Mouse (Mus musculus) layer of hippocampus, postnatal 14 days (tissue): Measurements from ENCODE around the gene Csdc2. TPM values are rescaled to one million over a fixed set of nuclear protein-coding genes. Genes with fewer than 3 reads are reported as not detected.
"Not testable (repeated sequence)": the region's sequence is repeated elsewhere in the genome, so short reads cannot be mapped to it uniquely, and the experiment has no call there.

ENCODE experiments used
- DNase-seq, 2 experiments: peaks; one replicate each; pipeline ENCODE4 v3.0.0; 2021 to 2022; ENCODE audit warnings: low spot score in 2 of 2, mixed read lengths in 1 of 2
- total RNA-seq, 2 experiments: library from RNA; stranded (reverse); gene quantifications; 2 replicates each; pipeline ENCODE4 v1.2.3; 2021

Gene Csdc2
- total RNA-seq, 2 experiments from 2014 or later, result 131 to 136 TPM

GRCm38 (mm10) chr15:81952310-81952709 lies 15.8 kb downstream of the Csdc2 start:
- no peak for DNase-seq

DNA sequence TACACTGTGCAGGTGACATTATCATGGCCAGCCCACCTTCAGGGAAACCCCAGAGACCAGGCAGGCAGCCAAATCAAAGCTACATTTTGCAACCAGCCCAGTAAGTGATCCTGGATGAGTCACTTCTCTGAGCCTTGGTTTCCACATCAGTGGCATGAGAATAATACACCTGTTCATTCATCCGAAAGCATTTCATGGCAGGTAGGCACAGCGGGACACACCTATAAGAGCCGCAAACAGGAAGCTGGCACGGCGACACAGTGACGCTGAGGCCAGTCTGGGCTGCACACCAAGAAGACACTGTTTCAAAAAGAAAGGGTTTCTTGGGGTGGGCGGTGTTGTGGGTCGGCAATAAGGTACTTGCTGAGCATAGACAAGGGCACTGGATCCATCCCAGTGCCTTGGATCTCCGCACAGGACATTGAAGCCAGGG lies 17.6 kb downstream of the Csdc2 start:
- DNase-seq, result no peak

DNA sequence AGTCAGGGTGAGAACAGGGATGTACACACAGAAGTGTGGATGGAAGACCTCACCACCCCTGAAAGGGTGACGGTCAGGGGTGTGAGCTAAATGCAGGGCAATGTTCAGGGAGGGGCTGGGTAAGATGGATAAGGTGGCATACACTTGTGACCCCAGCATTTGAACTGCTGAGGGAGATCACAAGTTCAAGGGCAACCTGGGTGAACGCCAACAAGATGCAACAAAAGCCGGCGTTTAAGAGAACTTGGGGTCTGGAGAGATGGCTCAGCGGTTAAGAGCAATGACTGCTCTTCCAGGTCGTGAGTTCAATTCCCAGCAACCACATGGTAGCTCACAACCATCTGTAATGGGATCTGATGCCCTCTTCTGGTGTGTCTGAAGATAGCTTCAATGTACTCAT lies 18.2 kb downstream of the Csdc2 start:
- no peak for DNase-seq

DNA sequence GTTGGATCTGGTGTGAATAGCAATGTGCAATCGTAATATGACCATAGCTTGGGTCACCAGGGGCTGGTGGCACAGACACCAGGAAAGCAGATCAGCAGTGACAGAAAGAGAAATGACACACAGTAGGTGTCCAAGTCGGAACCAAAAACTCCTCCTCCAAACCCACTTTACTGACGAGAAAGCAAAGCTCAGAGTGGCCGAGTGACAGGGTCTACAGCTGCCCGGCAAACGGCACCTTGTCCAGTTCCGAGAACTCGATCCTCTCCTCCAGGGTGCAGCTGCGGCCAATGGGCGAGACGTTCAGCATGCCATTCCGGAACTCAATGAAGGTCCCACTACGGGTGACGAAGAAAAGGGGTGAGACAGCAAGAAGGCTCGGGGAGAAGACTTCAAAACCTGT lies 18.9 kb downstream of the Csdc2 start:
- DNase-seq, result no peak

DNA sequence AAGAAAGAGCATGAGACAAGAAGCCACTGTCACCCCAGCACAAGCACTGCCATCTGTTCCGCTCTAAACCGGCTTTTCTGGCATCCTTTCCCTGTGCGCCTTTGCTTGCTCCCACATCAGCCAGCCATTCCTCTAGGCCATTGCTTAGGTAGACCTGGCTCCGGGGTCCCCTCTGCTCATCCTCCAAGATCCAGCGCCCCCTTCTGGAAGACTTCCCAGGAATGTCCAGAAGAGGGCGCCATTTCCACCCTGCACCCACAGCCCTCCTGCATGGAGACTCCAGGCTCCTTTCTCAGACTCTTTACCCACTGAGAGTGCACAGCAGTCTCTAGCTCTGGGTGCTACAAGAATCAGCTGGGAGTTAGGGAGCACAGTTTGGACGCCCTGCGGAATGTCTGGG lies 19.9 kb downstream of the Csdc2 start:
- peak in 1 of 2 experiments; percentile 67 for DNase-seq

DNA sequence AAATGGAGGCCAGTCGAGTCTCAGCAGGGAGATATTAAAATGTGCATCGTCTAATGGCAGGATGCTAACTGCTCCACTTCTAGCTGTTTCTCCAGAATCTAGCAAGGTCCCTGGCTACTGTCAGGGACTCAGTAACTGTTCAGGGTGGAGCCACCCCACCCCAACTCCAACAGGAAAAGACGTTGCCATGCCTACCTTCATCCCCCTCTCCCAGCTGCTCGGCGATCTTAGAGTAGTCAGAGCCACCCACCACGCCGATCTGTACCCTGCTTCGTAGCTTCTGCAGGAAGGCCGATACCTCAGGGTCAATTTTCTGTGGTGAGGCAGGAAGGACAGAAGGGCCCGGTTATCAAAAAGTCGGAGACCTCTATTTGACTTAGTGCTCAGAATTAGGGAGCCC lies 21.0 kb downstream of the Csdc2 start:
- DNase-seq, result no peak

DNA sequence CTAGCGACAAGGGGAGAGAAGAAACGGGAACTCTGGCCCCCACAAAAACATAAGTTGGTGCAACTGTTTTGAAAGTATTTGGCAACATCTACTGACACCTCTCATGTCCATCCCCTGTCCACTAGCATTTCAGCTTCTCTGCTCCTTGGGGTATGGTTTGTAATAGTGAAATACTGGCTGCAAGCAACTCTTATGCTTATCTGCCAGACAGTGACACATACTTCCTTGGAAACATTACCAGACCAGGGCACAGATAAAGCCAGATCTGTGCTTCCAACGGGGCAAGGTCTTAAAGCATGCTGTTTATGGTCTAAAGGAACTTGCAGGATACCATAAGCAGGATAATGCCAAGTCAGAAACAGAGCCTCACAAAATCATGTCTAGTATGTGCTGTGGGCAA lies 22.3 kb downstream of the Csdc2 start:
- DNase-seq, result no peak

- peak; percentile 92 to 98 for DNase-seq
These were observed 23.9 kb downstream of the Csdc2 start, which contains the start of gene Pmm1 for GRCm38 (mm10) chr15:81960171-81961077. TSS of gene Pmm1 (minus strand) at chr15:81960930.

DNA sequence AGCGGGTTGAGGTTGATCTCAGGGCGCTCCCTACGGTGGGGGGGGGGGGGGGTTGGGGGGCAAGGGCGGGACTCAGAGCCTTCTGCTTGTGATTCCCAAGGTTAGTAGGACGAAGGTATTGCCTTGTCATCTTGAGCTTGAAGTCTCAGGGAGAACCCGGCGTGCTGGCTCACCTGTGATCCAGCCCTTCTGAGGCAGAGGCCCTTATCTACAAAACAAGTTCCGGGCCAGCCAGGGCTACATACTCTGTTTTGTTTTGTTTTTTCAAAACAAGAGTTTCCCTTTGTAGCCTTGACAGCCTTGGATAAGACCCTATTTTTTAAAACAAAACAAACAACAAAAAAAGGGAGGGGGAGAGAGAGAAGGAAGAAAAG lies 24.5 kb downstream of the Csdc2 start:
- no peak for DNase-seq

GRCm38 (mm10) chr15:81964262-81964661 lies 27.7 kb downstream of the Csdc2 start:
- DNase-seq, result no peak

DNA sequence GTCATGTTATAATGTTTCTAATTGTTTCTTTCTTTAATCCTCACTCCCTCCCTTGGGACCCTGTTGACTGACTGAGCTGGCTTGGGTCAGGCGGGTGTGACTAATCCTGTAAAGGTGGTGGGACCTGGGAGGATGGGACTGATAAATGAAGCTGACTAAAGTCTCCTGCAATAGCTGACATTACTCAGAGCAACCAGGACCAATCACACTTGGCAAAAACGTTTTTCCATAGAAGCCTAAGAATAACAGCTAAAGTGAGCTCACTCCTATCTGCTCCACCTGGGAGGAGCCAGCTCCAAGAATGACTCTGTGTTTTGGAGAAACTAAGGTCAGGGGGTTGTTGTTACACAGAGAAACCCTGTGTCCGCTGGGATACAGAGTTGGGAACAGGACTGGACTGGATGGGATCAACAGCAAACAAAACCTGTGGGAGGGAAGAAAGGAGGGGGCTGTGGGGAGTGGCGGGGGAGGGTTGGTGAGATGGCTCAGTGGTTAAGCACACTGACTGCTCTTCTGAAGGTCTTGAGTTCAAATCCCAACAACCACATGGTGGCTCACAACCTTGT lies 28.5 kb downstream of the Csdc2 start:
- no peak for DNase-seq

DNA sequence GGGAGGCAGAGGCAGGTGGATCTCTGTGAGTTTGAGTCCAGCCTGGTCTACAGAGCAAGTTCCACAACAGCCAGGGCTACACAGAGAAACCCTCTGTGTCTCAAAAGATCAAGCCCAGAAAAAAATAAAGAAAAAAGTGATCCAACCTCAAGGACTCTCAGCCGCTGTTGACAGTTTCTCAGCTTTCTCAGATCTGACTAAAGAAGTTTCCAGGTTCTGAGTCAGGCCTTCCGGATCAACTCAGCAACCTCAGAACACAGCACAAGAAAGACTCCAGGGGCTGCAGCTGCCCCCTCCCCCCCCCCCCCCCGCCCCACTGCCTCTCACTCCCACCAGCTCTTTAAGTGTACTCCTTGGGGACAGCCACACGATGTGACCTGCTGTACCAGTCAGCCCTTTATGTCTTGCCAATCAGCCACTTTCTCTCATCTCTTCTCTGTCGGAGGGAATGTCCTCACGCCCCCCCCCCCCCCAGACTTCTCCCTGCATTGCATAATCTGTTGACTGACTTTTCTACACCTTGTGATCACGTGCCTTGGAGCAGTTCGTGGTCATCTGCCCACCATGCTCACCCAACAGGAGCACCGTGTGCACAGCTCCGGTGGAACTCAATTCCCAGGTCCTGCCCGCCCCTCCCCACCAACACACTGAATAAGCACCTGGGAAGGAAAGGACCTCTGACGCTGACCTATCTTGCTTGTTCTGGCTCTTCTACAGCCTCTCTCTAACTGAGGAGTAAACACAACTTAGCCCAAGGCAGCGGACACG lies 29.7 kb downstream of the Csdc2 start:
- DNase-seq, result no peak

DNA sequence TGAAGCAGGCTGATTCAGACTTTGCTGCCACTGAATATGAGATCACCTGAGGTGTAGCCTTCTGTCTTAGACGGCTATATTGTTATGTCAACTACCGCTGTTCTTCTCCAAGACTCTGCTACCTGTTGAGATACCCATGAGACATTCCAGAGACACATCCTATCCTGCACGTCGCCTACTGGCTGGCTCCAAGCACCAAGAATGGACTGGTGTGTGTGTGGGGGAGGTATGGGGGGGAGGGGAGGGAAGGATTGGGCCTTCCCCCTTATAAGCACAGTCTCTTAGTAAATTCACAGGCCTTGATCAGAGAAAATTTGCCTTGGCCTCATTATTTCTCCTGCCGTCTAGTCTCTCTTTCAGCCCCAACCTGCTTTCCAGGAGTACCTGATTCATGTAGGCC lies 31.3 kb downstream of the Csdc2 start:
- DNase-seq, result no peak

GRCm38 (mm10) chr15:81968447-81968846 lies 31.9 kb downstream of the Csdc2 start:
- no peak for DNase-seq

- no peak for DNase-seq
These were observed 32.6 kb downstream of the Csdc2 start for GRCm38 (mm10) chr15:81969173-81969572.

- not testable (repeated sequence) for DNase-seq
These were observed 33.1 kb downstream of the Csdc2 start for GRCm38 (mm10) chr15:81969635-81970034.

- DNase-seq, result not testable (repeated sequence)
These were observed 33.9 kb downstream of the Csdc2 start for GRCm38 (mm10) chr15:81970498-81970897.

GRCm38 (mm10) chr15:81975156-81975555 lies 38.6 kb downstream of the Csdc2 start:
- not testable (repeated sequence) for DNase-seq

GRCm38 (mm10) chr15:81980321-81980720 lies 43.8 kb downstream of the Csdc2 start, which contains the start of gene 1700029P11Rik:
TSS of gene 1700029P11Rik (plus strand) at chr15:81980540.
- DNase-seq, result no peak

- no peak for DNase-seq
These were observed 45.6 kb downstream of the Csdc2 start for GRCm38 (mm10) chr15:81982173-81982572.

- DNase-seq, result no peak
These were observed 49.0 kb downstream of the Csdc2 start for GRCm38 (mm10) chr15:81985267-81986161.
